Mouse (Mus musculus): ENCODE measurements around the gene Wdr24.

GRCm38 (mm10) chr17:25781339-25781738, 42.1 kb upstream of the Wdr24 start:
- TF ChIP-seq CTCF (conservative IDR thresholded peaks at IDR 0.05; ENCODE audit: low read length), result no peak
- no peak for TF ChIP-seq NANOG (IDR thresholded peaks at IDR 0.05; ENCODE audit: borderline replicate concordance, low read length)
- no peak for TF ChIP-seq POU5F1 (IDR thresholded peaks at IDR 0.05; ENCODE audit: borderline replicate concordance, low read length)

Data from E14TG2a.4 (cell line).